Mouse (Mus musculus) limb, embryonic 14.5 days (tissue): Measurements from ENCODE around the gene Rngtt. TPM values are rescaled to one million over a fixed set of nuclear protein-coding genes. Genes with fewer than 3 reads are reported as not detected.

ENCODE experiments used
- ATAC-seq: fragments of 200-750 bp; cut with Nextera tagmentation; 2 replicates; pipeline ENCODE4 v1.8.0; 2017; ENCODE audit warnings: low read depth, moderate number of reproducible peaks, moderate TSS enrichment; ENCODE audit not compliant: low FRiP score
- DNase-seq: peaks from one replicate; pipeline ENCODE4 v3.0.0-alpha.2; 2015; ENCODE audit warnings: low spot score
- H3K27ac ChIP-seq: fragments of 300-500 bp; sonication (generic); replicated peaks from 2 replicates; pipeline ENCODE4 v1.5.1; 2014; ENCODE audit warnings: low read depth, mild to moderate bottlenecking, low read length, moderate library complexity, mixed read lengths
- H3K27me3 ChIP-seq: fragments of 300-500 bp; sonication (generic); 2 replicates; pipeline ENCODE4 v1.6.1; 2014; ENCODE audit warnings: low read length, mixed read lengths; ENCODE audit not compliant: control insufficient read depth, insufficient read depth
- H3K36me3 ChIP-seq: fragments of 300-500 bp; sonication (generic); 2 replicates; pipeline ENCODE4 v1.6.1; 2014; ENCODE audit warnings: mild to moderate bottlenecking, low read length, moderate library complexity, mixed read lengths; ENCODE audit not compliant: control insufficient read depth, insufficient read depth
- H3K4me1 ChIP-seq: fragments of 300-500 bp; sonication (generic); 2 replicates; pipeline ENCODE4 v1.6.1; 2014; ENCODE audit warnings: antibody characterized with exemption, low read length, mixed read lengths; ENCODE audit not compliant: control insufficient read depth, insufficient read depth
- H3K4me2 ChIP-seq: fragments of 300-500 bp; sonication (generic); replicated peaks from 2 replicates; pipeline ENCODE4 v1.6.1; 2014; ENCODE audit warnings: low read depth, mild to moderate bottlenecking, low read length, moderate library complexity; ENCODE audit not compliant: severe bottlenecking
- H3K4me3 ChIP-seq: fragments of 300-500 bp; sonication (generic); replicated peaks from 2 replicates; pipeline ENCODE4 v1.5.1; 2014; ENCODE audit warnings: low read length
- H3K9ac ChIP-seq: fragments of 300-500 bp; sonication (generic); 2 replicates; pipeline ENCODE4 v1.6.1; 2014; ENCODE audit warnings: mild to moderate bottlenecking, low read depth, low read length, moderate library complexity; ENCODE audit not compliant: severe bottlenecking
- H3K9me3 ChIP-seq: fragments of 300-500 bp; sonication (generic); 2 replicates; pipeline ENCODE4 v1.6.1; 2016; ENCODE audit warnings: low read length; ENCODE audit not compliant: control insufficient read depth
- POLR2A ChIP-seq: fragments of 200-500 bp; IDR thresholded peaks from 2 replicates; pipeline ENCODE4 v1.8.0; 2012; ENCODE audit warnings: inconsistent platforms, mild to moderate bottlenecking, moderate library complexity, borderline replicate concordance; ENCODE audit not compliant: insufficient read depth, insufficient read length; ENCODE audit errors: extremely low read depth
- WGBS: fragments of 180-500 bp; shearing (Covaris S2); extraction: QIAGEN DNeasy Blood & Tissue Kit; methylation state at CpG from one replicate; pipeline ENCODE4 v1.1.7; 2014; 5-methylcytosine and 5-hydroxymethylcytosine counted together
- polyA plus RNA-seq, 2 experiments: library from polyadenylated mRNA; depleted of rRNA in 1 of 2; stranded (reverse) in 1 of 2; unstranded in 1 of 2; fragments of >200 nt; fragmentation: Nextera tagmentation in 1 of 2; extraction: Ambion mirVana in 1 of 2; gene quantifications; 2 replicates each; pipeline versions ENCODE4 v1.2.1 to v1.2.3; 2012 to 2014

Rngtt gene
- polyA plus RNA-seq, 2 experiments = 8.3 to 16.9 TPM

GRCm38 (mm10) chr4:33532596-33532995, 222.5 kb downstream of the Rngtt start:
- no peak overlapping the region for H3K4me2 ChIP-seq
- TF ChIP-seq POLR2A = no peak
- 48% methylated on average over 8 of the region's 8 CpGs for WGBS
- no peaks in the 10 kb centered on the region for H3K27me3 ChIP-seq
- ATAC-seq = no peak
- no peaks in the 10 kb centered on the region for H3K36me3 ChIP-seq
- DNase-seq = no peak
- H3K4me1 ChIP-seq = no peaks in the 10 kb centered on the region
- no peak overlapping the region for H3K4me3 ChIP-seq
- no peak overlapping the region for H3K27ac ChIP-seq
- no peak overlapping the region for H3K9ac ChIP-seq
- 0 out of 2 replicates have a peak, but pooled peaks cover 5% of the 10 kb centered on the region for H3K9me3 ChIP-seq

- Histone ChIP-seq H3K4me1 (no peaks in the 10 kb centered on the region), H3K27ac (no peak overlapping the region), H3K27me3 (no peaks in the 10 kb centered on the region), H3K9me3 (no peaks in the 10 kb centered on the region), H3K36me3 (no peaks in the 10 kb centered on the region), H3K4me3 (no peak overlapping the region), H3K4me2 (no peak overlapping the region), H3K9ac (no peak overlapping the region)
- DNase-seq = no peak
- WGBS = 62% methylated on average over 13 of the region's 13 CpGs
- no peak for ATAC-seq
- no peak for TF ChIP-seq POLR2A
Measured at GRCm38 (mm10) chr4:33544755-33545576, 234.9 kb downstream of the Rngtt start.

GRCm38 (mm10) chr4:33545577-33545879, 235.4 kb downstream of the Rngtt start:
- no peak for TF ChIP-seq POLR2A
- no peaks in the 10 kb centered on the region for H3K36me3 ChIP-seq
- no peaks in the 10 kb centered on the region for H3K4me1 ChIP-seq
- no peak overlapping the region for H3K27ac ChIP-seq
- 25% methylated on average over 6 of the region's 6 CpGs for WGBS
- H3K4me3 ChIP-seq = no peak overlapping the region
- ATAC-seq = peak; percentile 55
- H3K9me3 ChIP-seq = no peaks in the 10 kb centered on the region
- H3K4me2 ChIP-seq = no peak overlapping the region
- H3K27me3 ChIP-seq = no peaks in the 10 kb centered on the region
- no peak overlapping the region for H3K9ac ChIP-seq
- peak; percentile 14 for DNase-seq

- H3K27ac ChIP-seq = no peak overlapping the region
- no peaks in the 10 kb centered on the region for H3K4me1 ChIP-seq
- H3K4me3 ChIP-seq = no peak overlapping the region
- no peak for TF ChIP-seq POLR2A
- DNase-seq = no peak
- no peak overlapping the region for H3K9ac ChIP-seq
- H3K27me3 ChIP-seq = no peaks in the 10 kb centered on the region
- WGBS = 87% methylated on average over 11 of the region's 11 CpGs
- no peaks in the 10 kb centered on the region for H3K9me3 ChIP-seq
- no peak overlapping the region for H3K4me2 ChIP-seq
- no peak for ATAC-seq
- H3K36me3 ChIP-seq = no peaks in the 10 kb centered on the region
Measured at GRCm38 (mm10) chr4:33546278-33546677, 236.2 kb downstream of the Rngtt start.

GRCm38 (mm10) chr4:33547315-33547929, 237.3 kb downstream of the Rngtt start:
- H3K27ac ChIP-seq = no peak overlapping the region
- no peak overlapping the region for H3K9ac ChIP-seq
- H3K27me3 ChIP-seq = no peaks in the 10 kb centered on the region
- no peak overlapping the region for H3K4me3 ChIP-seq
- H3K9me3 ChIP-seq = no peaks in the 10 kb centered on the region
- H3K4me1 ChIP-seq = no peaks in the 10 kb centered on the region
- DNase-seq (no peak), ATAC-seq (no peak)
- no peak overlapping the region for H3K4me2 ChIP-seq
- 82% methylated on average over 8 of the region's 8 CpGs for WGBS
- no peaks in the 10 kb centered on the region for H3K36me3 ChIP-seq
- TF ChIP-seq POLR2A = no peak
